Mouse (Mus musculus): ENCODE results near the gene Vmac. TPM values are rescaled to one million over a fixed set of nuclear protein-coding genes. Genes with fewer than 3 reads are reported as not detected.

Gene Vmac
- polyA plus RNA-seq, 1 experiment from 2014 or later: 20.3 TPM

DNA sequence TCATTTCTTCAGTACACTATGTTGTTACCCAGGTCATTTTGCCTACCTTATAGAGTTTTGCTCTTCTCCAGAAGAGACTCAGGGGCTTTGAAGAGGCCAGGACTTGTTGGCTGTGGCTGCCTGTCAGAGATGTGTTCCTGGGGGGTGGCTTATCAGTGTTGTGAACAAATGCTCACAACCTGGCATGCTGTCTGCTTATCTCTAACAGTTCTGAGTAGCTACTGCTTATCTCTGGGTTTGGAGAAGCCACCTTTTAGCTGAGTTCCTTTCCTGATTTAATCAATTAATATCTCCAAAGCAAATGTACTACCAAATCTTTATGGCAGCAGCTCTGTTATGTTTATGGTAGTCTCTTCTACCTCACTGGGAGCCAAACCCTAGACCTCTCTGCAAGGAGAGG lies 29.8 kb downstream of the Vmac start:
- no peak for DNase-seq (ENCODE audit: low spot score)

- no peak for DNase-seq (ENCODE audit: low spot score)
Observed at GRCm38 (mm10) chr17:56686801-56687200, 31.0 kb downstream of the Vmac start.

- DNase-seq (ENCODE audit: low spot score): no peak
Observed at GRCm38 (mm10) chr17:56684649-56685048, 33.2 kb downstream of the Vmac start.

DNA sequence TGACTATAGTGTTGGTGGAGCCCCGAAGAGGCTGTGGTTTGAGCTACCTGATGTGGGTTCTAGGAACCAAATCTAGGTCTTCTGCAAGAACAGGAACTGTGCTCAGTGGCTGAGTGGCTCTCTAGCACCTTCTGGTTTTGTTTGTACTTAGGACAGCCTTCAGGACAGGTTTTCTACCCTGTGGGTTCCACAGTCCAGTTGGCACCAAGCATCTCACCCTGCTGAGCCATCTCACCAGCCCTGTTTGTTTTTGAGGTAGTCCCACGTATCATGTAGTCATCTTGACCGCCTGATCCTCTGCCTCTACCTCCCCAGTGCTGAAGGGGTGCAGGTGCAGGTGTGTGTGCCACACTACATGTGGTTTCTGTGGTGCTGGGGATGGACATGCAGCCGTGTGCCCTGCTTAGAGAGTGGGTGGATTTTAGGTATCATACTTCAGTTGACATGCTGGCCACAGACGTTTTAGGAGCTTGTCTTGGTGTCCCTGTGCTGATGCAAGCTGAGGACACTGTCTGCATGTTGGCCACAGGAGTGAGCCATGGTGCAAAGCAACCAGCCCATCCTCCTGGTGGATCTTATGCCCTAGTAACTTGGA lies 34.2 kb downstream of the Vmac start:
- DNase-seq (ENCODE audit: low spot score): no peak

GRCm38 (mm10) chr17:56682880-56683279 lies 34.9 kb downstream of the Vmac start:
- no peak for DNase-seq (ENCODE audit: low spot score)

DNA sequence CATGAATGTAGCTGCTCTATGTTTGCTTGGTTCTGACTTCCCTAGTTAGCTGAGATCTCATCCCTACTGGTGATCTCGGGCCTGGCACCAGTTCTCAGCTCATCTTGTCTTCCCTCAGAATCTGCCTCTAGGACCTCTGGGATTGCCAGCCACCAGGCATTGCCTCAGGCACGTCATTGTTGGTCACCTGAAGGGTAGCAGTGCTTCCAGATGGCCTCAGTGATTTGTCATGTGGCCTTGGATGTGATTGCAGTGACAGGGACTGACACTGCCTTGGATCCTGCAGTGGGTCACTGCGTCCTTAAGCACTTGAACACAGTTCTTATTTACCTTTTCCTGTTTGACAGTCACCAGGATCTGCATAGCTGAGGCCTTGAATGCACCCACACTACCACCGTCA lies 36.0 kb downstream of the Vmac start:
- DNase-seq (ENCODE audit: low spot score): no peak

GRCm38 (mm10) chr17:56673647-56674416 lies 44.0 kb downstream of the Vmac start:
- DNase-seq (ENCODE audit: low spot score): no peak

GRCm38 (mm10) chr17:56672941-56673646 lies 44.7 kb downstream of the Vmac start, which contains the start of gene Ranbp3:
TSS of gene Ranbp3 (plus strand) at chr17:56673294.
- peak; percentile 100 for DNase-seq (ENCODE audit: low spot score)

DNA sequence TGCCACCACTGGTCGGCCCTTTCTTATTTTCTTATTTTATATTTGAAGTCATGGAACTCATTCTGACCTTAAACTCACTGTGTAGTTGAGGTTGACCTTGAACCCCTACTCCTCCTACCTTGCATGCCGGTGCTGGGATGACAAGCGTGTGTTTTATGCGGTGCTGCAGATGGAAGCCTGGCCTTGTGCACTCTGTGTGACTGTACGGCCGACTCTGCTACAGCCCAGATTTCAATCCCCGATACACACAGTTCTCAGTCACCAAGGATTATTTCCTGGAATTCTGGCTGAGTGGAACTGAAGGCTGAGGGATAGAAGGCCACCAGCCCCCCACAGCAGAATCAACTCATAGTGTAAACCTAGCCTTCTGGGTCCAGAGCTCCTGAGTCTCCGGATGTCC lies 48.1 kb downstream of the Vmac start:
- DNase-seq (ENCODE audit: low spot score): no peak

GRCm38 (mm10) chr17:56668384-56669144 lies 49.3 kb downstream of the Vmac start:
- peak; percentile 87 for DNase-seq (ENCODE audit: low spot score)

GRCm38 (mm10) chr17:56667591-56667990 lies 50.2 kb downstream of the Vmac start:
- DNase-seq (ENCODE audit: low spot score): no peak

DNA sequence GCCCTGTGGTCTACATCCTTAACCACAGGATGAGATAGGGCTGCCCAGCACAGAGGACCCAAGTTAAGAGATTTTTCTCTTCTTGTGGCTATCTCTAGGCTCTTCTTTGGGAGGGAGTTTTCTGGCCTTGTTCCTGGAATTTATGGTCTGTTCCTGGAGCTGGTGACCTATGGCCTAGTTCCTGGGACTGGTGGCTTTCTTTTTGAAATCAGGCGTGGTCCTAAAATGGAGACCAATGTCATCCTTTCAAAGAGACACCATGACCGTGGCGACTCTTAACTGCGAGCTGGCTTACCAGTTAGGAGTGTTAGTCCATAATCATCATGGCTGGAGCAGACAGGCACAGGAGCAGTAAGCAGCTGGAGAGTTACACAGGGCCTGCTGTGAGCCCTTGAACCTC lies 51.4 kb downstream of the Vmac start:
- DNase-seq (ENCODE audit: low spot score): no peak

GRCm38 (mm10) chr17:56664333-56664732 lies 53.5 kb downstream of the Vmac start:
- no peak for DNase-seq (ENCODE audit: low spot score)

Other genes starting within 250 kb of the Vmac start
- gene Ptprs, start 241.5 kb downstream of the Vmac start, polyA plus RNA-seq (2015; fragmentation: Nextera tagmentation; extraction: Ambion mirVana): 24.2 and 29.9 TPM in 2 replicates
- gene Znrf4, start 205.6 kb downstream of the Vmac start, polyA plus RNA-seq (2015; fragmentation: Nextera tagmentation; extraction: Ambion mirVana): not detected in 2 replicates
- 0.98 and 1.7 TPM in 2 replicates for gene Gm20219, start 163.6 kb downstream of the Vmac start, polyA plus RNA-seq (2015; fragmentation: Nextera tagmentation; extraction: Ambion mirVana)
- gene Safb2, start 133.4 kb downstream of the Vmac start, polyA plus RNA-seq (2015; fragmentation: Nextera tagmentation; extraction: Ambion mirVana): 54.7 and 74.6 TPM in 2 replicates
- gene Safb, start 133.2 kb downstream of the Vmac start, polyA plus RNA-seq (2015; fragmentation: Nextera tagmentation; extraction: Ambion mirVana): 76.0 and 83.6 TPM in 2 replicates
- 306 and 315 TPM in 2 replicates for gene 2410015M20Rik, start 108.3 kb downstream of the Vmac start, polyA plus RNA-seq (2015; fragmentation: Nextera tagmentation; extraction: Ambion mirVana)
- gene Rpl36, start 104.6 kb downstream of the Vmac start, polyA plus RNA-seq (2015; fragmentation: Nextera tagmentation; extraction: Ambion mirVana): 2,991 and 3,020 TPM in 2 replicates
- 40.1 and 41.0 TPM in 2 replicates for gene Lonp1, start 91.1 kb downstream of the Vmac start, polyA plus RNA-seq (2015; fragmentation: Nextera tagmentation; extraction: Ambion mirVana)
- 0.09 and 0.57 TPM in 2 replicates for gene Catsperd, start 89.9 kb downstream of the Vmac start, polyA plus RNA-seq (2015; fragmentation: Nextera tagmentation; extraction: Ambion mirVana)
- 76.2 and 81.4 TPM in 2 replicates for gene Ranbp3, start 44.7 kb downstream of the Vmac start, polyA plus RNA-seq (2015; fragmentation: Nextera tagmentation; extraction: Ambion mirVana)
- 821 and 873 TPM in 2 replicates for gene Ndufa11, start 255 bp downstream of the Vmac start, polyA plus RNA-seq (2015; fragmentation: Nextera tagmentation; extraction: Ambion mirVana)
- gene Nrtn, start 39.5 kb upstream of the Vmac start, polyA plus RNA-seq (2015; fragmentation: Nextera tagmentation; extraction: Ambion mirVana): 17.3 and 23.6 TPM in 2 replicates
- 34.0 and 36.5 TPM in 2 replicates for gene Dus3l, start 46.7 kb upstream of the Vmac start, polyA plus RNA-seq (2015; fragmentation: Nextera tagmentation; extraction: Ambion mirVana)
- gene Prr22, start 52.2 kb upstream of the Vmac start, polyA plus RNA-seq (2015; fragmentation: Nextera tagmentation; extraction: Ambion mirVana): 0.40 and 0.68 TPM in 2 replicates
- gene Rfx2, start 113.0 kb upstream of the Vmac start, polyA plus RNA-seq (2015; fragmentation: Nextera tagmentation; extraction: Ambion mirVana): 3.0 and 3.2 TPM in 2 replicates
- not detected in 2 replicates for gene Acsbg2, start 156.4 kb upstream of the Vmac start, polyA plus RNA-seq (2015; fragmentation: Nextera tagmentation; extraction: Ambion mirVana)
- gene 1700061G19Rik, start 157.5 kb upstream of the Vmac start, polyA plus RNA-seq (2015; fragmentation: Nextera tagmentation; extraction: Ambion mirVana): 0.21 and 0.26 TPM in 2 replicates
- 24.2 and 26.6 TPM in 2 replicates for gene Mllt1, start 217.4 kb upstream of the Vmac start, polyA plus RNA-seq (2015; fragmentation: Nextera tagmentation; extraction: Ambion mirVana)

Measured in thymus, postnatal 0 days (tissue).